Mouse (Mus musculus) stomach, embryonic 16.5 days (tissue): ENCODE data around the gene Chd9. TPM values are rescaled to one million over a fixed set of nuclear protein-coding genes. Genes with fewer than 3 reads are reported as not detected.
A peak's percentile ranks its signal among the peaks of the same experiment; 100 is the strongest.

Experiments
- ATAC-seq: fragments of 200-750 bp; cut with Nextera tagmentation; 2 replicates; pipeline ENCODE4 v1.8.0; 2017; ENCODE audit warnings: moderate number of reproducible peaks, moderate TSS enrichment; ENCODE audit not compliant: insufficient read depth, low FRiP score
- H3K27ac ChIP-seq: fragments of 300-500 bp; sonication (generic); 2 replicates; pipeline ENCODE4 v1.5.1; 2014; ENCODE audit warnings: low read length
- H3K27me3 ChIP-seq: fragments of 300-500 bp; sonication (generic); 2 replicates; pipeline ENCODE4 v1.6.1; 2014; ENCODE audit warnings: low read length, control low read depth, mixed read lengths; ENCODE audit not compliant: control insufficient read depth, insufficient read depth
- H3K36me3 ChIP-seq: fragments of 300-500 bp; sonication (generic); 2 replicates; pipeline ENCODE4 v1.6.1; 2014; ENCODE audit warnings: low read length; ENCODE audit not compliant: control insufficient read depth, insufficient read depth
- H3K4me1 ChIP-seq: fragments of 300-500 bp; sonication (generic); 2 replicates; pipeline ENCODE4 v1.6.1; 2014; ENCODE audit warnings: low read length, control low read depth, mixed read lengths; ENCODE audit not compliant: control insufficient read depth, insufficient read depth
- H3K4me2 ChIP-seq: fragments of 300-500 bp; sonication (generic); 2 replicates; pipeline ENCODE4 v1.6.1; 2014; ENCODE audit warnings: low read depth, low read length, mixed read lengths
- H3K4me3 ChIP-seq: fragments of 300-500 bp; sonication (generic); replicated peaks from 2 replicates; pipeline ENCODE4 v1.5.1; 2014; ENCODE audit warnings: mild to moderate bottlenecking, low read length
- H3K9ac ChIP-seq: fragments of 300-500 bp; sonication (generic); 2 replicates; pipeline ENCODE4 v1.6.1; 2014; ENCODE audit warnings: low read length
- H3K9me3 ChIP-seq: fragments of 300-500 bp; sonication (generic); replicated peaks from 2 replicates; pipeline ENCODE4 v1.6.1; 2016; ENCODE audit warnings: low read length, control low read depth; ENCODE audit not compliant: control insufficient read depth
- WGBS: fragments of 180-500 bp; shearing (Covaris S2); extraction: QIAGEN DNeasy Blood & Tissue Kit; methylation state at CpG from one replicate; pipeline ENCODE4 v1.1.7; 2014; 5-methylcytosine and 5-hydroxymethylcytosine counted together
- polyA plus RNA-seq: library from polyadenylated mRNA; unstranded; fragments of >200 nt; fragmentation: Nextera tagmentation; extraction: Ambion mirVana; gene quantifications from 2 replicates; pipeline ENCODE4 v1.2.1, GENCODE M21; 2015

The Chd9 gene
- polyA plus RNA-seq, 1 experiment from 2014 or later: 239 TPM

- H3K27ac ChIP-seq: peak overlapping the region; percentile 77
- no peaks in the 10 kb centered on the region for H3K4me1 ChIP-seq
- no peaks in the 10 kb centered on the region for H3K36me3 ChIP-seq
- no peaks in the 10 kb centered on the region for H3K9me3 ChIP-seq
- no peaks in the 10 kb centered on the region for H3K27me3 ChIP-seq
- ATAC-seq: peak; percentile 82; the same call in 1 of the 2 replicates
- no peak overlapping the region for H3K9ac ChIP-seq
- no peak overlapping the region for H3K4me2 ChIP-seq
- 68% methylated on average over 4 of the region's 4 CpGs for WGBS
- no peak overlapping the region for H3K4me3 ChIP-seq
These were observed 110.3 kb downstream of the Chd9 start for GRCm38 (mm10) chr8:90938352-90938930.

- no peaks in the 10 kb centered on the region for H3K27me3 ChIP-seq
- no peaks in the 10 kb centered on the region for H3K36me3 ChIP-seq
- no peak overlapping the region for H3K9ac ChIP-seq
- no peaks in the 10 kb centered on the region for H3K9me3 ChIP-seq
- 55% methylated on average over 1 of the region's 1 CpGs for WGBS
- no peaks in the 10 kb centered on the region for H3K4me1 ChIP-seq
- no peak for ATAC-seq
- no peak overlapping the region for H3K27ac ChIP-seq
- H3K4me3 ChIP-seq: no peak overlapping the region
- H3K4me2 ChIP-seq: no peak overlapping the region
These were observed 111.7 kb downstream of the Chd9 start for GRCm38 (mm10) chr8:90939867-90940266.

GRCm38 (mm10) chr8:90943770-90944169 lies 115.6 kb downstream of the Chd9 start:
- Histone ChIP-seq H3K27me3 (no peaks in the 10 kb centered on the region), H3K9me3 (no peaks in the 10 kb centered on the region), H3K4me1 (no peaks in the 10 kb centered on the region), H3K4me2 (no peak overlapping the region), H3K27ac (no peak overlapping the region), H3K36me3 (no peaks in the 10 kb centered on the region), H3K4me3 (no peak overlapping the region), H3K9ac (no peak overlapping the region)
- ATAC-seq: no peak
- WGBS: 71% methylated on average over 4 of the region's 4 CpGs

GRCm38 (mm10) chr8:90954802-90955760 lies 126.9 kb downstream of the Chd9 start:
- H3K9me3 ChIP-seq: no peaks in the 10 kb centered on the region
- H3K4me2 ChIP-seq: peak overlapping the region; percentile 80
- peak overlapping the region; percentile 83 for H3K9ac ChIP-seq
- ATAC-seq: peak; percentile 89
- H3K4me3 ChIP-seq: peak overlapping the region; percentile 62
- under 1% methylated on average over 21 of the region's 21 CpGs for WGBS
- H3K36me3 ChIP-seq: no peaks in the 10 kb centered on the region
- H3K27me3 ChIP-seq: no peaks in the 10 kb centered on the region
- peaks cover 15% of the 10 kb centered on the region for H3K4me1 ChIP-seq
- peak overlapping the region; percentile 98 for H3K27ac ChIP-seq

GRCm38 (mm10) chr8:90955761-90956136 lies 127.6 kb downstream of the Chd9 start:
- Histone ChIP-seq H3K9ac (peak overlapping the region; percentile 83), H3K4me2 (peak overlapping the region; percentile 80)

GRCm38 (mm10) chr8:90956390-90956789 lies 128.2 kb downstream of the Chd9 start:
- no peak for ATAC-seq
- Histone ChIP-seq H3K4me2 (peak overlapping the region; percentile 48), H3K4me1 (peaks cover 21% of the 10 kb centered on the region), H3K4me3 (peak overlapping the region; percentile 34), H3K27ac (no peak overlapping the region), H3K9me3 (no peaks in the 10 kb centered on the region), H3K9ac (peak overlapping the region; percentile 64), H3K27me3 (no peaks in the 10 kb centered on the region), H3K36me3 (no peaks in the 10 kb centered on the region)
- WGBS: 45% methylated on average over 9 of the region's 9 CpGs

More at GRCm38 (mm10) chr8:90955761-90956136, 127.6 kb downstream of the Chd9 start:
- H3K4me1 ChIP-seq: peaks cover 19% of the 10 kb centered on the region
- H3K4me3 ChIP-seq: peak overlapping the region; percentile 62
- no peaks in the 10 kb centered on the region for H3K9me3 ChIP-seq
- H3K27me3 ChIP-seq: no peaks in the 10 kb centered on the region
- no peak for ATAC-seq
- H3K36me3 ChIP-seq: no peaks in the 10 kb centered on the region
- H3K27ac ChIP-seq: peak overlapping the region; percentile 98

GRCm38 (mm10) chr8:90957711-90958110 lies 129.6 kb downstream of the Chd9 start:
- peak overlapping the region; percentile 48 for H3K4me2 ChIP-seq
- ATAC-seq: no peak
- H3K9ac ChIP-seq: no peak overlapping the region
- H3K4me1 ChIP-seq: peaks cover 21% of the 10 kb centered on the region
- no peak overlapping the region for H3K4me3 ChIP-seq
- H3K27ac ChIP-seq: no peak overlapping the region
- no peaks in the 10 kb centered on the region for H3K27me3 ChIP-seq
- H3K36me3 ChIP-seq: no peaks in the 10 kb centered on the region
- H3K9me3 ChIP-seq: no peaks in the 10 kb centered on the region

GRCm38 (mm10) chr8:90959721-90960120 lies 131.6 kb downstream of the Chd9 start:
- H3K9me3 ChIP-seq: no peaks in the 10 kb centered on the region
- H3K36me3 ChIP-seq: no peaks in the 10 kb centered on the region
- no peak for ATAC-seq
- H3K4me3 ChIP-seq: no peak overlapping the region
- H3K4me2 ChIP-seq: no peak overlapping the region
- H3K27me3 ChIP-seq: no peaks in the 10 kb centered on the region
- H3K4me1 ChIP-seq: peaks cover 21% of the 10 kb centered on the region
- WGBS: 87% methylated on average over 4 of the region's 4 CpGs
- no peak overlapping the region for H3K27ac ChIP-seq
- H3K9ac ChIP-seq: no peak overlapping the region

GRCm38 (mm10) chr8:90961603-90962002 lies 133.5 kb downstream of the Chd9 start:
- no peak overlapping the region for H3K4me3 ChIP-seq
- no peak overlapping the region for H3K4me2 ChIP-seq
- no peaks in the 10 kb centered on the region for H3K27me3 ChIP-seq
- no peak overlapping the region for H3K27ac ChIP-seq
- no peaks in the 10 kb centered on the region for H3K36me3 ChIP-seq
- WGBS: 56% methylated on average over 4 of the region's 4 CpGs
- peaks cover 15% of the 10 kb centered on the region for H3K4me1 ChIP-seq
- H3K9ac ChIP-seq: no peak overlapping the region
- H3K9me3 ChIP-seq: no peaks in the 10 kb centered on the region
- no peak for ATAC-seq
